Mouse (Mus musculus) stomach, embryonic 15.5 days (tissue): ENCODE results near the gene Gm17428. TPM values are rescaled to one million over a fixed set of nuclear protein-coding genes. Genes with fewer than 3 reads are reported as not detected.
A peak's percentile ranks its signal among the peaks of the same experiment; 100 is the strongest.

Experiments used
- ATAC-seq: fragments of 200-750 bp; cut with Nextera tagmentation; 2 replicates; pipeline ENCODE4 v1.8.0; 2017; ENCODE audit warnings: low read depth, moderate number of reproducible peaks, moderate TSS enrichment; ENCODE audit not compliant: insufficient read depth, low FRiP score
- H3K27ac ChIP-seq: fragments of 300-500 bp; sonication (generic); 2 replicates; pipeline ENCODE4 v1.5.1; 2015; ENCODE audit warnings: mild to moderate bottlenecking, inconsistent platforms
- H3K27me3 ChIP-seq: fragments of 300-500 bp; sonication (generic); replicated peaks from 2 replicates; pipeline ENCODE4 v1.6.1; 2015; ENCODE audit warnings: inconsistent platforms
- H3K36me3 ChIP-seq: fragments of 300-500 bp; sonication (generic); 2 replicates; pipeline ENCODE4 v1.6.1; 2015; ENCODE audit warnings: inconsistent platforms
- H3K4me1 ChIP-seq: fragments of 300-500 bp; sonication (generic); 2 replicates; pipeline ENCODE4 v1.6.1; 2015; ENCODE audit warnings: inconsistent platforms
- H3K4me2 ChIP-seq: fragments of 300-500 bp; sonication (generic); 2 replicates; pipeline ENCODE4 v1.6.1; 2015; ENCODE audit warnings: mild to moderate bottlenecking, inconsistent platforms
- H3K4me3 ChIP-seq: fragments of 300-500 bp; sonication (generic); replicated peaks from 2 replicates; pipeline ENCODE4 v1.5.1; 2015; ENCODE audit warnings: inconsistent platforms
- H3K9ac ChIP-seq: fragments of 300-500 bp; sonication (generic); 2 replicates; pipeline ENCODE4 v1.6.1; 2015; ENCODE audit warnings: inconsistent platforms
- H3K9me3 ChIP-seq: fragments of 300-500 bp; sonication (generic); 2 replicates; pipeline ENCODE4 v1.6.1; 2016; ENCODE audit warnings: inconsistent platforms
- WGBS: fragments of 180-500 bp; shearing (Covaris S2); methylation state at CpG from one replicate; pipeline ENCODE4 v1.1.7; 2015; 5-methylcytosine and 5-hydroxymethylcytosine counted together
- microRNA counts: library from miRNA; unstranded; fragments of <30 nt; microRNA quantifications from one replicate; lab custom pipeline; 2016
- microRNA-seq: library from miRNA; unstranded; fragments of <30 nt; microRNA quantifications from one replicate; pipeline ENCODE4, GENCODE M21; 2016
- polyA plus RNA-seq: library from polyadenylated mRNA; unstranded; fragments of >200 nt; fragmentation: Nextera tagmentation; extraction: Ambion mirVana; gene quantifications from 2 replicates; pipeline ENCODE4 v1.2.1, GENCODE M21; 2015

Gene Gm17428
- polyA plus RNA-seq, 1 experiment from 2014 or later = not detected

GRCm38 (mm10) chr14:55024236-55024635, 47.5 kb downstream of the Gm17428 start:
- no peak overlapping the region for H3K27ac ChIP-seq
- H3K27me3 ChIP-seq = no peaks in the 10 kb centered on the region
- H3K9ac ChIP-seq = no peak overlapping the region
- ATAC-seq = no peak
- no peaks in the 10 kb centered on the region for H3K9me3 ChIP-seq
- H3K4me3 ChIP-seq = no peak overlapping the region
- H3K4me2 ChIP-seq = no peak overlapping the region
- H3K4me1 ChIP-seq = peaks cover 5% of the 10 kb centered on the region; the same call in 1 of the 2 replicates
- H3K36me3 ChIP-seq = peaks cover 37% of the 10 kb centered on the region
- 64% methylated on average over 7 of the region's 7 CpGs for WGBS

- Histone ChIP-seq H3K4me2 (no peak overlapping the region), H3K27me3 (no peaks in the 10 kb centered on the region), H3K9ac (no peak overlapping the region), H3K9me3 (no peaks in the 10 kb centered on the region), H3K4me3 (no peak overlapping the region), H3K36me3 (peaks cover 28% of the 10 kb centered on the region), H3K27ac (no peak overlapping the region), H3K4me1 (peaks cover 5% of the 10 kb centered on the region; the same call in 1 of the 2 replicates)
- no peak for ATAC-seq
- WGBS = 75% methylated on average over 5 of the region's 5 CpGs
Measured at GRCm38 (mm10) chr14:55025527-55025926, 48.8 kb downstream of the Gm17428 start.

MicroRNA genes within 50 kb of the gene (microRNA counts, 519-probe panel; counts per million panel counts)
- microRNA mmu-miR-208a (lab: Ali Mortazavi, UCI) (1,773 counts per million, percentile 15 among the panel's probes with 10 or more counts), microRNA mmu-miR-208b (lab: Ali Mortazavi, UCI) (1,673 counts per million, percentile 10 among the panel's probes with 10 or more counts)

Small RNA genes within 50 kb of the gene (microRNA-seq; reads per million reads assigned to microRNA genes)
- gene Mir208a (2.5 reads per million, percentile 7 among the genes with 10 or more reads in this experiment), gene Mir208b (77.3 reads per million, percentile 46 among the genes with 10 or more reads in this experiment)

Other genes starting within 250 kb of the Gm17428 start
- gene Slc7a8, start 195.0 kb upstream of the Gm17428 start, polyA plus RNA-seq = 8.1 and 12.8 TPM in 2 replicates
- 0.18 TPM in 1 of 2 replicates, not detected in the other for gene Rnf212b, start 162.8 kb upstream of the Gm17428 start, polyA plus RNA-seq
- 8.4 and 10.6 TPM in 2 replicates for gene Homez, start 106.0 kb upstream of the Gm17428 start, polyA plus RNA-seq
- 2.4 and 2.7 TPM in 2 replicates for gene Ppp1r3e, start 99.4 kb upstream of the Gm17428 start, polyA plus RNA-seq
- gene Bcl2l2, start 93.6 kb upstream of the Gm17428 start, polyA plus RNA-seq = 4.2 and 4.3 TPM in 2 replicates
- gene Gm20521, start 93.5 kb upstream of the Gm17428 start, polyA plus RNA-seq = 0.19 and 0.53 TPM in 2 replicates
- gene Pabpn1, start 84.4 kb upstream of the Gm17428 start, polyA plus RNA-seq = 111 and 113 TPM in 2 replicates
- gene Slc22a17, start 63.8 kb upstream of the Gm17428 start, polyA plus RNA-seq = 45.5 and 48.6 TPM in 2 replicates
- gene Efs, start 50.8 kb upstream of the Gm17428 start, polyA plus RNA-seq = 27.7 and 30.4 TPM in 2 replicates
- 0.13 TPM in 1 of 2 replicates, not detected in the other for gene Il25, start 44.2 kb upstream of the Gm17428 start, polyA plus RNA-seq
- 3.6 and 4.6 TPM in 2 replicates for gene Cmtm5, start 40.7 kb upstream of the Gm17428 start, polyA plus RNA-seq
- gene Myh6, start 10.0 kb upstream of the Gm17428 start, polyA plus RNA-seq = 2.3 and 2.4 TPM in 2 replicates
- gene Myh7, start 17.7 kb downstream of the Gm17428 start, polyA plus RNA-seq = 5.3 and 7.5 TPM in 2 replicates
- 81.2 and 88.0 TPM in 2 replicates for gene Ngdn, start 38.5 kb downstream of the Gm17428 start, polyA plus RNA-seq
- 4.4 and 5.1 TPM in 2 replicates for gene Zfhx2, start 115.4 kb downstream of the Gm17428 start, polyA plus RNA-seq
- gene Thtpa, start 117.9 kb downstream of the Gm17428 start, polyA plus RNA-seq = 19.4 and 21.6 TPM in 2 replicates
- gene Ap1g2, start 129.7 kb downstream of the Gm17428 start, polyA plus RNA-seq = 38.5 and 42.5 TPM in 2 replicates
- gene Jph4, start 140.0 kb downstream of the Gm17428 start, polyA plus RNA-seq = 1.6 and 2.1 TPM in 2 replicates
- 0.37 and 0.40 TPM in 2 replicates for gene Dhrs2, start 245.1 kb downstream of the Gm17428 start, polyA plus RNA-seq